8 mouse cellular contexts compared by ENCODE assay signal in the genomic region with DNA sequence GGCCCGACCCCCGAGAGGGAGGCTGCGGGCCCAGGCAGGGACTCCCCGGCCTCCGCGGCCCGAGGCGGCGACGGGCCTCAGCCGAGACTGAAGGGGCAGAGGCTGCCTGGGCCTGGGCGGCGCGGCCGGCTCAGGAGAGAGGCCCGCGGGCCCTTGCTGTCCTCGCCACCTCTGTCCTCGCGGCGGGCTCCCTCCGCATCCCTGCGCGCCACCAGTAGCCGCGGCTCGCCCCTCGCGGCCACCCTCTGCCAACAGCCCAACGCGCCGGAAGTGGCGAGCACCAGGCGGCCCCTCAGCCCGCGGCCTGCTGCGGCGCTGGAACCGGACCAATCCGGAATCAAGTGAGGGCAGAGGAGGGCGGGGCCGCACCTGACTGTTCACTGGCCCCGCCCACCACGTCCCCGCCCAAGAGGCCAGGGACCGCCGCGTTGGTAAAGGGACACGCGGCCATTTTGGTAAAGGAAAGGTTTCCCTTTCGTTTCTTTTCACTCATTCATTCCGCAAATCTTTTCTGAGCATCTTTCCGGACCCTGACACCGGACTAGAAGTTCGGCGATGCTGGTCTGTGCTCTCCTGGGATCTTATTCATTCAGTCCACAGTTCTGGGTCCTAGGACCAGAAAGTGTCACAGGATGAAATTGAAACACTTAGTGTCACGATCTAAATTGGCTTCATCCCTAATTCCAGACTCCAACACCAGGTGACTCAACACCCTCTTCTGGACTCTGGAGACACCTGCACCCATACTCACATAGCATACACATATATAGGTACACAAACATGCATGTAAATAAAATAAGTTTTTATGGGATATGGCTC. TPM values are rescaled to one million over a fixed set of nuclear protein-coding genes. Genes with fewer than 3 reads are reported as not detected.
DNase-seq lines count a peak whose midpoint lies in the region; ATAC-seq lines count a peak whose summit lies in the region.

Gene Xpo6 (minus strand): TSS at position 324 of the 819 bp plus-strand sequence.

- H3K27me3 ChIP-seq in heart, embryonic 13.5 days (replicated peaks): no peaks in the 10 kb centered on the region
- 0 out of 2 replicates have a peak, but pooled peaks cover 5% of the 10 kb centered on the region for H3K27me3 ChIP-seq in liver, embryonic 12.5 days (replicated peaks)
- no peaks in the 10 kb centered on the region for H3K27me3 ChIP-seq in stomach, embryonic 15.5 days (replicated peaks)

- peaks cover 24% of the 10 kb centered on the region for H3K4me1 ChIP-seq in heart, embryonic 13.5 days
- peaks cover 45% of the 10 kb centered on the region for H3K4me1 ChIP-seq in liver, embryonic 12.5 days
- H3K4me1 ChIP-seq in stomach, embryonic 15.5 days: 0 out of 2 replicates have a peak, but pooled peaks cover 9% of the 10 kb centered on the region

- peak within 1 kb of the TSS; percentile 86 for H3K27ac ChIP-seq in heart, embryonic 13.5 days (replicated peaks)
- H3K27ac ChIP-seq in liver, embryonic 12.5 days: peak within 1 kb of the TSS; percentile 80
- H3K27ac ChIP-seq in stomach, embryonic 15.5 days: peak within 1 kb of the TSS; percentile 85

- 1% methylated on average over 56 of the region's 57 CpGs for WGBS in heart, embryonic 13.5 days
- under 1% methylated on average over 56 of the region's 57 CpGs for WGBS in liver, embryonic 12.5 days (ENCODE audit: insufficient replicate concordance)
- under 1% methylated on average over 56 of the region's 57 CpGs for WGBS in stomach, embryonic 15.5 days

- peak; percentile 96 for ATAC-seq in erythroid progenitor cell, adult 5-6 weeks (replicated peaks; ENCODE audit: low FRiP score, poor library complexity, severe bottlenecking)
- ATAC-seq in heart, embryonic 13.5 days (ENCODE audit: extremely low read depth, insufficient number of reproducible peaks, low FRiP score, low TSS enrichment): peak; percentile 95
- peak; percentile 96 for ATAC-seq in liver, embryonic 12.5 days
- ATAC-seq in stomach, embryonic 15.5 days (ENCODE audit: insufficient read depth, low FRiP score, low read depth): peak; percentile 95

- H3K4me3 ChIP-seq in heart, embryonic 13.5 days: peak within 1 kb of the TSS; percentile 96
- H3K4me3 ChIP-seq in liver, embryonic 12.5 days: peak within 1 kb of the TSS; percentile 94
- peak within 1 kb of the TSS; percentile 95 for H3K4me3 ChIP-seq in stomach, embryonic 15.5 days (replicated peaks)

- no peaks in the 10 kb centered on the region for H3K36me3 ChIP-seq in heart, embryonic 13.5 days
- H3K36me3 ChIP-seq in liver, embryonic 12.5 days: no peaks in the 10 kb centered on the region; the same call in 1 of the 2 replicates
- no peaks in the 10 kb centered on the region for H3K36me3 ChIP-seq in stomach, embryonic 15.5 days

- peak within 1 kb of the TSS; percentile 93 for H3K9ac ChIP-seq in heart, embryonic 13.5 days
- H3K9ac ChIP-seq in liver, embryonic 12.5 days: peak within 1 kb of the TSS; percentile 96
- peak within 1 kb of the TSS; percentile 100 for H3K9ac ChIP-seq in stomach, embryonic 15.5 days

- H3K4me2 ChIP-seq in heart, embryonic 13.5 days: peak within 1 kb of the TSS; percentile 93
- peak within 1 kb of the TSS; percentile 93 for H3K4me2 ChIP-seq in liver, embryonic 12.5 days
- H3K4me2 ChIP-seq in stomach, embryonic 15.5 days: peak within 1 kb of the TSS; percentile 80

- no peaks in the 10 kb centered on the region for H3K9me3 ChIP-seq in heart, embryonic 13.5 days
- no peaks in the 10 kb centered on the region for H3K9me3 ChIP-seq in liver, embryonic 12.5 days (replicated peaks)
- no peaks in the 10 kb centered on the region for H3K9me3 ChIP-seq in stomach, embryonic 15.5 days

- peak; percentile 98 for DNase-seq in CD4-positive helper T cell, adult 2 months (ENCODE audit: low read depth, low spot score)
- peak; percentile 81 for DNase-seq in brain, embryonic 18.5 days (ENCODE audit: low read depth, low spot score)
- peak; percentile 99 for DNase-seq in kidney, postnatal 10 days
- DNase-seq in natural killer cell, adult 2 months (ENCODE audit: low spot score in 2 of 2): peak; percentile 96 to 97

RNA-seq across cellular contexts. Expression of gene Xpo6, which starts in this region (rescaled TPM):
- 58.4 and 66.2 TPM in 2 replicates for total RNA-seq in erythroid progenitor cell, adult 5-6 weeks (2015; ENCODE audit: low replicate concordance)
- 21.9 and 25.2 TPM in 2 replicates for total RNA-seq in erythroid progenitor cell, adult 5-6 weeks (2017; ENCODE audit: low replicate concordance)
- polyA plus RNA-seq in heart, embryonic 13.5 days (2015; fragmentation: Nextera tagmentation; extraction: Ambion mirVana): 27.7 and 29.5 TPM in 2 replicates
- polyA plus RNA-seq in liver, embryonic 12.5 days (2016; fragmentation: Nextera tagmentation; extraction: Ambion mirVana): 38.0 and 39.8 TPM in 2 replicates
- polyA plus RNA-seq in stomach, embryonic 15.5 days (2015; fragmentation: Nextera tagmentation; extraction: Ambion mirVana): 35.1 and 35.6 TPM in 2 replicates

Comparison
In these comparisons a context has a peak if more than half of its experiments do, and no peak if none do; other contexts are left out.
1. Peak in every context shown above with its lines: DNase-seq, ATAC-seq, H3K4me3 ChIP-seq and H3K27ac ChIP-seq.